Mouse (Mus musculus): ENCODE data around the gene Asic2. TPM values are rescaled to one million over a fixed set of nuclear protein-coding genes. Genes with fewer than 3 reads are reported as not detected.

The Asic2 gene
- 10 to 100 TPM; 82.0 to 86.5 TPM for total RNA-seq (2021)

DNA sequence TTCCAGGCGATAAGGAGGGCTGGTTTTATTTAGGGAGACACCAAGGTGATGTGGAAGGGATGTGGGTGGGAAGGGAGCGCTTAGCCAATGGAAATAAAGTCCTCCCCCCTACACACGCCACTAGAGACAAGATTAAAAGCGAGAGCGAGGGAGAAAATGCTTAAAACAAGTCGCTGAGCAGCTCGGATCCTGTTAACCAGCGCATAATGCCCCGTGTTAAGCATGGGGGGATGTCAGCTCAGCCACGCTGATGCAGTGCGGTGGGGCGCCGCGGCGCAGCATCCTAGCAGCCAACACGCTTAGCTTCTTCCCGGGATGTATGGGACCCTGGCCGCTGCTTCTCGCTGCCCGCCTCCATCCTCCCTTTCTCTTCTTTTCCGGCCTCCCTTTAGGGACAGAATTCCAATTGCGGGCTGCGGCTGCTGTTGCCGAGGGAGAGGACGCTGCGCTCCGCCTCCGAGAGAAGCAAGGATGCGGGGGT, at the start of gene Asic2:
Gene Asic2, minus strand, starts transcription at position 57 of the 481 bp plus-strand sequence.
- intact Hi-C loops (cut with DNase I) = loop anchor here (5.0 to 10.0 kb wide), 2 partner anchors 194 to 331 kb away; no protein-coding TSS in a partner anchor
- peak; percentile 51 to 52 for DNase-seq (ENCODE audit: extremely low spot score in 1 of 2, low spot score in 2 of 2)

DNA sequence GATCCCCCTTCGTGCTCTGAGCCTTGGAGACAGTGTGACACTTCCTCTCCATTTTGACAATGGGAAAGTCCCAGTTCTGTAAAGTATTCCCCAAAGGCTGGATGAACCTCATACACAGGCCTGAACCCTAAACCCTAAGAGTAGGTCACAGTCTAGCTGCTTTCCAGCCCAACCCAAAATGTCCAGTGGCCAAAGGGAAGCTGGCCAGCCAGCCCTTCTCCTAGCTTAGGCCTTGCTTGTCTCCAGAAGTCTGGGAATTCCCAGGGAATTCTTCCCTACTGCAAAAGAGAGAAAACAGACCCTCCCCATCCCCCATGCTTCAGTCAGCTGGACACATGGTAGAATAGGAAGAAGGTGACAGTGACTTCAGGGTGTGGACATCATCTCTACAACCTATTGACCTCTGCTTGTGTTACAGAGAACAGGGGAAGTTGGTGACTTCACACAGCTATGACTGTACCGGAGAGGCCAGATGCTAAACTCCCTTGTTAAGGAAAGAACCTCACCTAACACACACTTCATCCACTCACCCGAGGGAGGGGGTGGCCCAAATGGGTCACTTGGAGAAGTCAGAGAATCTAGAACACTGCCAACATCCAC, 48.0 kb upstream of the Asic2 start:
- intact Hi-C loops (cut with DNase I) = no loop called here
- DNase-seq (ENCODE audit: extremely low spot score in 1 of 2, low spot score in 2 of 2) = no peak

DNA sequence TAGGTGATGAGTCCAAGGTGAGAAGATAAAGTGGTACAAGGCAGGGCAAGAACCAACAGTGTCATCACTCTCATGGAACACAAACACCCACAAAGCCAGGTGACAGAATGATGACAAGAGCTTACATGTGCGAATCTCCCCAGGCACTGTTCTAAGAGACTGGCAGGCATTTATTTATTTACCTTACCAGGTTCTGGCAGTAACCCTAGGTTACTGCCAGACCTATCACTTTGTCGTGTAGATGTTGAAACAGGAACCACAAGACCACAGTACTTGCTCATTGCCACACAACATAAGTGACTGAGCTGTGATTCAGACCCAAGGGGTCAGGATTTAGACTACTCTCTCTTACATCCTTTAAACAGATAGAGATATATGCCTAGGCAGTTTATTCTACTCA, 46.8 kb upstream of the Asic2 start:
- DNase-seq (ENCODE audit: extremely low spot score in 1 of 2, low spot score in 2 of 2) = no peak
- intact Hi-C loops (cut with DNase I) = no loop called here

DNA sequence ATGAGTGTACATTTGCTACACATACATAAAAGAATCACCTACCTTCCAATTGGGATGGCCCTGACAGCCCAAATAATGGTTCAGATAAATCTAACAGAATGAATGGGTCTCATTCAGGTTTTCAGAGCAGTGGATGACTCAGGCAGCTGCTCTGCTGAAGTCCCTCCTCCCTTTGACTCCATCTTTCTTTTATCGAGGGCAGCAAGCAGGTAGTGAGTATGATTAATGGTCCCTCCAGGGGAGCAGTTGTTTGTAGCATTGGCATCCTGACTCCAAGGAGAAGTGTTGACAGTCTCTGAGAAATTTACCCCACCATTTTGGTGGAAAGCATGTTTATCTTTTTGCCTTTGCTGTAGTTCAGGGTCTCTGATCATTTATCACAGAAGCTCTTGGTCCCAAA, 45.5 kb upstream of the Asic2 start:
- no peak for DNase-seq (ENCODE audit: extremely low spot score in 1 of 2, low spot score in 2 of 2)
- intact Hi-C loops (cut with DNase I) = no loop called here

DNA sequence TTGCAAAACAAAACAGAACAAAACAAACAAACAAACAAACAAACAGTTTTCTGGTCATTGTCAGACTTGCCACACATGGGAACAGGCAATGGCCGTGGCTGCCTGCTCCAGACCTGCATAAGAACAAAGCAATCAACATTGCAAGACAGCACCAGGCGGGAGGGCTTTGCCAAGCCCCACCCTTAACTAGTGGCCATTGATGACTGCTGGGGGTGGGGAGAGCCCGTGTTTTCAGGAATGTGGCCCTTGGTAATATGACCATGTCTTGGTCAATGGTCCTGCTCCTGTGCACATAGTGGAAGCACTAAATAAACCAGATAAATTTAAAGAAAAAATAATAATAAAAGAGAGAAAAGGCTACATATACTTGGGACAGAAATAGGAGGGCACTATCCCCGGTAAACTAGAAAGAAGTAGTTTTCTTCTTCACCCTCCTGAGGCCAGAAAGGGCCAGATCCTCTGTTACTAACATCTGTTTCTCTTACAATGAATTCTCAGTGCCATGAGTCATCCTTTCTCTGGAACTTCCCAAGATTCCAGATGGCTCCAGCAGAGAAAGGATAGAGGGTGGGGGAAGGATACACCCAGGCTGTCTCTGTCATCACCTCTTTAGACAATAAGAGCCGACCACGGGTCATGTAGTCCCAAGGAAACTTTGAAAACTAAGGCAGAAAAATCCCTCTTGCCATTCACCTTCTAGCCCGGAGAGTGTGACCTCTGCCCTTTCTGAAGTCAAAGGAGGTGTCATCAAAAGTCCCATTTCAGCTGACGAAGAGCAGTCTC, 43.3 kb upstream of the Asic2 start:
- no peak for DNase-seq (ENCODE audit: extremely low spot score in 1 of 2, low spot score in 2 of 2)
- intact Hi-C loops (cut with DNase I) = no loop called here

DNA sequence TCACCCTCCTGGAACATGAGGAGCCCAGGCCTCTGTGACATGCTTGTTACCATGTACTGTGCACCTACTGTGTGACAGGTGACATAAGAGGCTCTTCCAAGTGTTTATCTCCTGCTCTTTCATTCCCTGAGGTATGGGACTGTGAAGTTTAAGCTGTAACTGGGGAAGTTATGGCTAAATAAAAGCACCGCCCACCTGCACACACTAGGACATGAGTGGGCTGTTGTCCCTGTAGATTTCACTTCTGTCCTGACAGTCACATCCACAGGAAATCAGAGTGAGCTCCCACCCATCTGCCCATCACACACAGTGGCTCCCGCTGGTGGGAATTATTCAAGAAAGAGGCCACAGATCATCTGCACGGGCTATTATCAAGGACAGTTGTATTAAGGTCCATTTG, 41.9 kb upstream of the Asic2 start:
- intact Hi-C loops (cut with DNase I) = no loop called here
- DNase-seq (ENCODE audit: extremely low spot score in 1 of 2, low spot score in 2 of 2) = no peak

DNA sequence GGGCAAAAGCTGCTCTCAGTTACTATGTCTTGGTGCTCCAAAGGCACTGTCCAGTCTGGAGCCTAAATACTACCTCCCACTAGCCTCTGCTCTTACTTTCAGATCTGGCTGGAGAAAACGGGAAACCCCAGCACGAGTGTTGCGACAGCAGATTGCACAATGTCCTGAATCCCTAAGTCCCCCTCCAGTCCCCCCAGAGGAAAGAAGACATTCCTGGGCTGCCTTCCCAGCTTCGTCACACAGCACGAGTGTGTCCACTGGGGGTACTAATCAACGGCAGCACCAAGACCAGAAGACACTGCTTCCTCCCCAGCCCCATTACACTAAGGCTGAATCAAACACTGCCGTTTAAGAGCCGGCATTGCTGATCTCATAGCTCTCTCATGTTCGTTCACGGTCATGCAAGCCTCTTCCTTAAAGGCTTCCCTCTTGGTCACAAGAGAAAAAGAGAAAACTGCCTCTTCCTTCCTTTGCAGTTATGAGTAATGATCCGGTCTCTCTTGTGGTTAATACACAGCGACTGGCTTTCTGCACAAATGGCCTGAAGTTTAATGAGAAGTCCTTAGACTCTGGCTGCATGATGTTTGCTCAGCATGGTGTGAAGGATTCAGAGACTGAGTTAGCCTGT, 38.7 kb upstream of the Asic2 start:
- intact Hi-C loops (cut with DNase I) = no loop called here

DNA sequence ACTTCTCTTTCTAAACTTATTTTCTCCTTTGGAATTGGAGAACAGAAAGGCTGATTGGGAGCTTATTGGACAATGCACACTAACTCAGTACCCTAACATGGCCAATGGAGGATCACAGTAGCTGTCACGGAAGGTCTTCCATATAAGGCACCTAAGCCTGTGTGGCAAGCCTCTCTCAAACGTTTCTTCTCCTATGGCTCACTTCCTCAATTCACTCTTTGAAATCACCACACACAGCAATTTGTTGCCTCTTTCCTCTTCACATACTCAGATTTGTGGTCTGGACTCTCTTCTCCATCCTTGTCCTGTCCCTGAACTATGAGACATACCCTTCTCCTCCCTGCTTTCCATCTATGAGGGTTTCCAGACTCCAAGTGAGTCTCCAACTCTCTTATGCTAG, 36.6 kb upstream of the Asic2 start:
- intact Hi-C loops (cut with DNase I) = no loop called here
- no peak for DNase-seq (ENCODE audit: extremely low spot score in 1 of 2, low spot score in 2 of 2)

More for the DNA sequence above, 38.7 kb upstream of the Asic2 start:
- DNase-seq (ENCODE audit: extremely low spot score in 1 of 2, low spot score in 2 of 2) = peak in 1 of 2 experiments; percentile 55

DNA sequence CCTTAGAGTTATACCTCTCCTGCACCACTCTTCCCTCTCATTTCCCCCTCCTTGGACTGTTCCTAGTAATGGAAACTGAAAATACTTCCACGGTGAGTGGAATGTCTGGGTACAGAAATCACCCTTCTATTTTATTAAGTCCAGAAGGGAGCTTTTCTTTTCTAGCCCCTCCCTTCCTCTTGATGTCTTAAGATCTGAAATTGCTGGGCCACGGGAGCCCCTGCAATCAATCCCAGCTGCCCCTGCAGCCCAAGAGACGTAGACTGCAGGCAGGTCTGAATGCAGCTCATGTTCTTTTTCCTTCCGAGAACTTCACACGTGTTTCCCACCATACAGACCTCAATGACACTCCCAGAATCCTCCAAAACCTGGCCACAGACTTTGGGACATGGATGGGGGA, 32.3 kb upstream of the Asic2 start:
- intact Hi-C loops (cut with DNase I) = no loop called here

DNA sequence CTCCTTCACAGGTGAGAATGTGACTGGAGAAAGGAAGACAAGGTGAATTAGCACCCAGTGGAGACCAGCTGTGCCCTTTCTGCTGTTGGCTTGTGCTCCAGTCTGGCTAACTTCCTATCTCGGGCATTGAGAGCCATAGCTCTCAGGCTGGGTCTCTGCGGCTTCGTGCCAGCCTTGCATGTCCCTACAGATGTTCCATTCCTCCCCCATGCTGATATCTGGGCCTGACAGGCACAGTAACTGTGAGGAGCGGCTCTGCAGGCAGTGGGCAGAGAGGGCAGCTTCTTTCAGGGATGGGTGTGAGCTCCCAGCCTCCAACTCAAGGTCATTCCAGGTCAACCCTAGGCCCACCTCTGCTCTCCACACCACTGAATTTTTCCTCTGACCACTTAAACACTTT, 31.2 kb upstream of the Asic2 start:
- DNase-seq (ENCODE audit: extremely low spot score in 1 of 2, low spot score in 2 of 2) = no peak
- intact Hi-C loops (cut with DNase I) = no loop called here

More for the DNA sequence above, 32.3 kb upstream of the Asic2 start:
- DNase-seq (ENCODE audit: extremely low spot score in 1 of 2, low spot score in 2 of 2) = no peak

DNA sequence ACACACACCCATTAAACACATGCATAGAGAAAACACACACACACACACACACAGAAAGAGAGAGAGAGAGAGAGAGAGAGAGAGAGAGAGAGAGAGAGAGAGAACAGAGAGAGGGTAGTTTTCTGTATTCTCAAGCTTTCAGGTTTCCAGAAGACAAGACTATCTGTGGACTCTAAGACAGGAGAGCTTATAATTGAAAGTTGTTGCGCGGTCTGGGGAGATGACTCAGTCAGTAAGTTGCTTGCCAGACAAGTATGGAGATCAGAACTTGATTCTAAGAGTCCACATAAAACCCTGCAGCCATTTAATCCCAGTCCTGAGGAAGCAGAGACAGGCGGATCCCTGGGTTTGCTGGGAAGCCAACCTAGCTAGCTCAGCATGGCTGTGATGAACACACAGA, 30.4 kb upstream of the Asic2 start:
- DNase-seq (ENCODE audit: extremely low spot score in 1 of 2, low spot score in 2 of 2) = no peak
- intact Hi-C loops (cut with DNase I) = no loop called here

DNA sequence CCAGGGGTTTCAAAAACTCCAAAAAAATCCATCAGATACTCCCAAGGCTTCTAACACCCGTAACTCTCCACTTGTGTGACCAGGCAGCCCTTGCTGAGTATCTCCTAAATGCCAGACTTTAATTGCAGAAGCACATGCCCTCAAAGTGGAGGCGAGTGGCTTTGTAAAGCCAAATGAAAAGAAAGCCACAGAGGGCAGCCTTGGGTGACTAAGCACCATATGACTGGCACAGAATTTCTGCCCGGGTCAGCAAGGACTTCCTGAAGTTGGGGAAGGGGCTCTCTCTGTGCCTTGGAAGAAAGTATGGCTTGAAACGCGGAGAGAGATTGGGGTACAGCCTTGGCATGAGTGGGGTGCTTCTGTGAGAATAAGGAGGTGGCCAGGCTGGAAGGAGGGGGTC, 28.8 kb upstream of the Asic2 start:
- no peak for DNase-seq (ENCODE audit: extremely low spot score in 1 of 2, low spot score in 2 of 2)
- intact Hi-C loops (cut with DNase I) = loop anchor here (2.0 kb wide), 1 partner anchor 894 kb away; the partner anchor contains the start of gene Rad51d

DNA sequence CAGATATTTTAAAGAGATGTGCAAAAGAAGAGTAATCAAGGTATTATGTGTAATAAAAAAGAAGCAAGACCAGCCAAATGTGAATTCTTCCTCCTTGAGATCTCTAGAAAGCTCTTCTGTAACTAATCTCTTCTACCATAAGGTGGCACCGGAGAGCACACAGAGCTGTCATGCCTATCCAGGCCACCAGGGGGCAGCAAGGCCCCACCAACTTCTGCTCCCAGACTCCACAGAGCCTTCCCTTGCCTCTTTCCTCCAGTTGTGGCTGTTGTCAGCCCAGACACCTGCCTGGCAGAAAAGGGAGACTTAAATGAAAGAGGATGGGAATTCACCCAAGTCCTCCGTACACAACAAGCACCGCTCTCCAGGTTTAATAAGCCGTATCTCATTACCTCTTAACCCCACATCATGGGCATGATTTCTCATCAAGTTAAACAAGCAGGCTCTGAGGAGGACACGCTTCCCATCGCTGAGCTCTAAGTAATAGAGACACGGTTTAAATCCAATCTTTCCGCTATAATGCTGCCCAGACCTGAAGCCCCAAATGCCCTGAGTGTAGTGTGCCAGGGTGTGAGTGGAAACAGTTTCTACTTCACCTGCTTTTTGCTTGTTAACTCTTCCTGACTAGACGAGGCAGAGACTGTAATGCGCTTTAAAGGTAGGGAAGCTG, 28.1 kb upstream of the Asic2 start:
- DNase-seq (ENCODE audit: extremely low spot score in 1 of 2, low spot score in 2 of 2) = peak; percentile 44 to 61

DNA sequence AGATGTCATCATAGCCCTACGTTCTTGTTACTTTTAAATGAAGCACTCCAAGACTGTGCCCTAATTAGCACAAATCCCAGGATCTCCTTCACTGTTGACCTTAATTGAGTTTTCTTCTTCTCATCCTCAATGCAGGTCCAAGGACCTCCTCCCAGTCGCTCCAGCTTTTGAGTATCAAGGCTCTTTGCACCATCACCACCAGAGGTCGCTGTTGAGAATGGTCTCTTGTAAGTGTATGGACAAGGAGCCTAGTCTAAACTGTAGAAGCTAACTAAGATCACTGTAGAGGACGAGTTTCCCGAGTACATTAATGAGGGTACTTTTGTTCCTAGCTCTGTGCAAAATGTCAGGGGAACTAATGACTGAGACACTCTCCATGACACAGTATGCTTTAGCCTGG, 14.9 kb upstream of the Asic2 start:
- DNase-seq (ENCODE audit: extremely low spot score in 1 of 2, low spot score in 2 of 2) = peak; percentile 46 to 74
- intact Hi-C loops (cut with DNase I) = no loop called here

More for the DNA sequence above, 28.1 kb upstream of the Asic2 start:
- intact Hi-C loops (cut with DNase I) = loop anchor here (1.0 to 2.0 kb wide), 2 partner anchors 181 to 894 kb away; partner anchors contain the start of gene Rad51d

DNA sequence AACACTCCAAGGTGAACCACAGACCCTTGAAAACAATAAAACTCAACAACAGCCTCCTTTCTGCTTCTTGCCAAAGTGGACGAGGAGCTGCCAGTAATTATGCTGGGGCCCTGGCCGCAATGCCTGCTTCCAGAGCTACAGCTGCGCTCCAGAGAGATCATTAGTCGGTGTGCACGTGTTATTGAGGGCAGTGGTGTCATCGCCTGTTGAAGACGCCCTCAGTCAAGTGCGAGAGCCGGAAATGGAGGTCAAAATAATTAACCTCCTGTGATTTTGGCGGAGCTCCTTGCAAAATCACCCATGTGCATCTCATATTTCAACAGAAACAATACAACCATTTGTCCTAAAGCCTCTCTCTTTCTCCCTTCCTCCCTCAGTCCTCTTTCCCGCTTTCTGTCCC, 13.9 kb upstream of the Asic2 start:
- intact Hi-C loops (cut with DNase I) = no loop called here

DNA sequence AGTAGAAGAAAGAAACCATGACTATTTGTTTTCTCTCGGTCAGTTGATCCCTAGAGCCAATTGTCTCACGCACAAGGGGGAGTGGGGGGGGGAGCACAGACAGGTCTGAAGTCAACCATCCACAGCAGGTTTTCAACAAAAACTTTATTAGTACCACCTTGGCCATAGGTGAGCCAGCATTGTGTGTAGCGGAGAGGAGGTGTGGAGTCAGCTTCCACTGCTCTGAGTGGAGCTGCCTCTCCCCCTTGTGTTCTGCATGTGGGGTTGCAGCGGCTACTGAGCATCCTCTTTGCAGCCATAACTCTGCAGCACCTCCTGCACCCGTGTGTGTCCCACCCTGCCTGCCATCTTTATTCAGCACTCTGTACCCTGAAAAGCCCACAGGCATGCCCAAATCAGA, 6.3 kb upstream of the Asic2 start:
- peak in 1 of 2 experiments; percentile 43 for DNase-seq (ENCODE audit: extremely low spot score in 1 of 2, low spot score in 2 of 2)
- intact Hi-C loops (cut with DNase I) = no loop called here

More for the DNA sequence above, 13.9 kb upstream of the Asic2 start:
- no peak for DNase-seq (ENCODE audit: extremely low spot score in 1 of 2, low spot score in 2 of 2)

DNA sequence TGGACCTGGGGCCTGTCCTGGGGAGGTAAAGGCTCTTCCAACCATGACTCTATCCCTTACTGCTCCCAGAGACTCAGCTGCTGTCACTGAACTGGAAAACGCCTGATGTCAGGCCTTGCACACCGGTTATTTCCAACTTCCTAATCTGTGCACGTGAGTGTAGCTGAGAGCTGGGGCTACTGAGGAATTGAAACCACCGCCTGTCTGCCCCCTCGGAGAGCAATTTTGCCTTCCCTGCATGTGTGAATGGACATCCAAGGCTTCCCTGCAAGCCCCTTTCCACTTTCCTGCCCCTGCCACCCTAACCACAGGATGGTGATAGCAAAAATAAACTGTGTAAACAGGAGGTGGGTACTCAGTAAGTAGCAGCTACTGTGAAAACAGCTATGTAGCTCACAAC, 5.4 kb upstream of the Asic2 start:
- intact Hi-C loops (cut with DNase I) = no loop called here
- DNase-seq (ENCODE audit: extremely low spot score in 1 of 2, low spot score in 2 of 2) = no peak

DNA sequence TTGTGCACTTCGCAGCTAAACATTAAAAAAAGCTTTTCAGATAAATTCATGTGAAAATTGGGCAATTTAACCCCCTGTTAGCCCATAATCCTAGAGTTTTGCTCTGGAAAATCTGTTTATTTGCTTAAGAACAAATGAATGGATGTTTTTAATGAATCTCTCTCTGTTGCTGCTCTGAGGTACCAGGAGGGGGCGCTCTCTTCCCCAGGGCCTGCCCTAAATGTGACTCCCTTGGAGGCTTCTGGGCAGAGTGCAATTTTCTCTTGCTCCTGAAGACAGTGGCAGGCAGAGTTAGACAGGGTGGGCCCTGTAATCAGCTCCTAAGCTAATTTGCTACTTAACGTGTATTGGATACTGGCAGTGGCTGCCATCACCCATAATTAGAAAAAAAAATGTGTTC, 3.8 kb upstream of the Asic2 start:
- no peak for DNase-seq (ENCODE audit: extremely low spot score in 1 of 2, low spot score in 2 of 2)
- intact Hi-C loops (cut with DNase I) = no loop called here

DNA sequence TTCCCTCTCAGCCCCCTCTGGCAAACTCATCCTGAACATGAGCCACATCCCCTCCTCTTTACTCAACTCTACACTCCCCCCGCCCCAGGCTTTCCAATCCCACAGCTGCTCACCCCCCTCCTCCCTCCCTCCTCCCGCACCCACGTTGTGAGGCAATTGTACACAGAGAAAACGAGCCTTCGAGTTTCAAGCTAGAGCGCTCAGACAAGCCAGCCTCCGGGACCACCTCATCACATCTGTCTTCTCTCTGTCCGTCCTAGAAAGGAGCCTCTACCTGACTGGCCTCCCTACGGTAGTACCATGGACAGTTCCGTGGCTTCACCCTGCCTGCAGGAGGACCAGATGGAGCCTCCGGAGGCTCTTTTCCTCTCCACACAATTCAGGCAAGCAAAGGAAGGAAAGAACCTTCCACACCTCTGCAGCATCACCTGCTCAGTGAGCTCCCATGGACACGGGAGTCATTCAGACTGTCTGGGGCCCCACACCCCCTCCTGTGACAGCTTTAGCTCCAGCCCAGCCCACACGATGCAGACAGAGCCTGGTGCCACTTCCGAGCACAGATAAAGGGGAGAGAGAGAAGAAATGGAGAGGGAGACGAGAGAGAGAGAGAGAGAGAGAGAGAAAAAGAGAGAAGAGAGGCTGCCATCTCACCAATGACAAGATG, 1.5 kb downstream of the Asic2 start:
- intact Hi-C loops (cut with DNase I) = loop anchor here (5.0 to 10.0 kb wide), 2 partner anchors 192 to 329 kb away; no protein-coding TSS in a partner anchor
- DNase-seq (ENCODE audit: extremely low spot score in 1 of 2, low spot score in 2 of 2) = peak; percentile 26 to 72

Data from left cerebral cortex, postnatal 10 days (tissue).